Mouse (Mus musculus) layer of hippocampus, adult 18-20 months (tissue): ENCODE data around the gene Hspa5. TPM values are rescaled to one million over a fixed set of nuclear protein-coding genes. Genes with fewer than 3 reads are reported as not detected.
"Not testable (repeated sequence)": the region's sequence is repeated elsewhere in the genome, so short reads cannot be mapped to it uniquely, and the experiment has no call there.

Source experiments
- DNase-seq, 2 experiments: peaks; one replicate each; pipeline ENCODE4 v3.0.0; 2022; ENCODE audit warnings: low spot score in 2 of 2
- long read RNA-seq: library from polyadenylated mRNA; stranded (forward); transcript quantifications from one replicate; pipeline ENCODE4 v2.0.0, GENCODE M21; 2021
- total RNA-seq, 2 experiments: library from RNA; stranded (reverse); gene quantifications; 2 replicates each; pipeline ENCODE4 v1.2.3; 2021

Hspa5 gene
- 100 to 1,000 TPM; 382 to 385 TPM for total RNA-seq
- long read RNA-seq, transcript Hspa5-201 (9 exons, 3,672 nt): major isoform, 427 of 832 reads
- long read RNA-seq, transcript Hspa5-202 (8 exons, 2,613 nt): minor isoform, 376 of 832 reads
- long read RNA-seq, partial matches to known transcripts: 19 of 832 reads
- long read RNA-seq, other reads (novel, unspliced or antisense): 10 of 832 reads

DNA sequence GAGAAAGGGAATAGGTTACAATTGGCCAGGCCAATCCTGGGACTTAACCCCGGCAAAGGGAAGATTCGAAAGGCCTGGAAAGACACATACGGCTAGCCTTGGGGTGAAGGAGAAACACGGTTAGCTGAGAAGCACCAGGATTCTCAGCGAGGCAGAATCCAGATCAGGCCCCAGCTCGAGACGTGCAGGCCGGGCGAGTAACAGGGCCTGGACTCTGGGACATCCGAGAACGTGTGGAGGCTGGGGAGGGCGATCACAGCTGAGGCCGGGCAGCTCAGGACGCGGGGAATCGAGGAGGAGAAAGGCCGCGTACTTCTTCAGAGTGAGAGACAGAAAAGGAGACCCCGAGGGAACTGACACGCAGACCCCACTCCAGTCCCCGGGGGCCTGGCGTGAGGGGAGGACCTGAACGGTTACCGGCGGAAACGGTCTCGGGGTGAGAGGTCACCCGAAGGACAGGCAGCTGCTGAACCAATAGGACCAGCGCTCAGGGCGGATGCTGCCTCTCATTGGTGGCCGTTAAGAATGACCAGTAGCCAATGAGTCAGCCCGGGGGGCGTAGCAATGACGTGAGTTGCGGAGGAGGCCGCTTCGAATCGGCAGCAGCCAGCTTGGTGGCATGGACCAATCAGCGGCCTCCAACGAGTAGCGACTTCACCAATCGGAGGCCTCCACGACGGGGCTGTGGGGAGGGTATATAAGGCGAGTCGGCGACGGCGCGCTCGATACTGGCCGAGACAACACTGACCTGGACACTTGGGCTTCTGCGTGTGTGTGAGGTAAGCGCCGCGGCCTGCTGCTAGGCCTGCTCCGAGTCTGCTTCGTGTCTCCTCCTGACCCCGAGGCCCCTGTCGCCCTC lies at the start of gene Hspa5:
TSS of gene Hspa5 (plus strand) at position 603 of the 859 bp plus-strand sequence.
- peak; percentile 100 for DNase-seq

DNA sequence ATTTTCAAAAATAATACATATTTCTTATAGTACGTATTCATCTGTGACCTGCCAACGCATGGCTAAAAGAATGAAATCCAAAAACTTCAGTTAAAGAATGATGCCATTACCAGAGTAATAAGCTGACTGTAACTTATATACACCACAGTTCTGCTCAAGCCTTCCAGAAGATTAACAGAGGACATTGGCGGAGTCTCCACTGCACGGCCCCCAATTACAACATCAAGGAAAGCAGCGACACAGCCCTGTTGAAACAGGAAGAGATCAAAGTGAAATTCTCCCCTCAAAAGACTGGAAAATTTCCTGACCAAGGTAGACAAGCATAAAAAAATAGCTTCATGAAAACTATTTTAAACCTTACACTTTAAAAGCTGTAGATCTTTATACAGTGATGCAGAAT lies 46.5 kb upstream of the Hspa5 start:
- no peak for DNase-seq

DNA sequence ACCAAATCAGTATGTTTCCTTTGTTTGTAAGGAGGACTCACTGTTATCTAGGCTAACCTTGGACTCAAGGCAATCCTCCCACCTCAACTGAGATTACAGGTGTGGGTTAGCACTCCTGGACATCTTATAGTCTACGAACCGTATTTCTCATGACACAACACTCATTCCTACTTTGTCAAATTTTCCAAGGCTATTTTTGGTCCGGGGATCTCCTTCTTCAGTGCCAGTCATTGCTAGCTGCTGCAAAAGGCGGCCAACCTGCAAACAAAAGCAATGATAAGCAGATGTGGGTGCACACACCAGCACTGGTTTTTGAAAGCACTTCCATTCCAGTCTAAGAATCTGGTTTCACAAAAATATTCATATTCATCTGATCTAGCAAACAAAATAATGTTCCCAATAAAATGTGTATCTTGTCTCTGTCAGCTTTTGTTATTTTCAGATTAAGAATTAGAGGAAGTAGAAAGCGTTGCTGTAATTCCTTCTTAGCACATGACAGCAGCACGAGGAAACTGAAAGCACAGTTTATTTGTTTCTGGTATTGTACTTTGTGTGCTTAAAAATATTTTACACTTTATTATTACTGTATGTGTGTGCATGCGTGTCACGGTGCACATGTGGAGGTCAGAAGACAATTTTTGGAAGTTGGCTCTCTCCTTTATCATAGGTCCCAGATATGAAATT lies 44.6 kb upstream of the Hspa5 start:
- DNase-seq: no peak

DNA sequence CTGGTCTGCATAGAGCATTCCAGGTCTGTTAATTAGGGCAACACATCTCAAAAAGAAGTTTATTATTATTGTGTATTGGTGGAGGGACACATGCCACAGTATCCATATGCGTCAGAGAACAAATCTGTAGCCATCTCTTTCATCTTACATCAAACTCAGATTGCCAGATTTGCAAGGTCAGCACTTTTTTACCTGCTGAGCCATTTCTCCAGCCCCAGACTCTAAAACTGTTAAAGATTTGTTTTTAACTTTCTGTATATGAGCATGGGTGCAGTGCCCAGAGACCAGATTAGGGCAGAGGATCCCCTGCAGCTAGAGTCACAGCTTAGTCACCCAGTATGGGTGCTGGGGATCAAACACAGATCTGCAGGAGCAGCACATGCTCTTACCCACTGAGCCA lies 35.1 kb upstream of the Hspa5 start:
- no peak for DNase-seq

- no peak for DNase-seq
Observed at GRCm38 (mm10) chr2:34737911-34738310, 33.9 kb upstream of the Hspa5 start.

DNA sequence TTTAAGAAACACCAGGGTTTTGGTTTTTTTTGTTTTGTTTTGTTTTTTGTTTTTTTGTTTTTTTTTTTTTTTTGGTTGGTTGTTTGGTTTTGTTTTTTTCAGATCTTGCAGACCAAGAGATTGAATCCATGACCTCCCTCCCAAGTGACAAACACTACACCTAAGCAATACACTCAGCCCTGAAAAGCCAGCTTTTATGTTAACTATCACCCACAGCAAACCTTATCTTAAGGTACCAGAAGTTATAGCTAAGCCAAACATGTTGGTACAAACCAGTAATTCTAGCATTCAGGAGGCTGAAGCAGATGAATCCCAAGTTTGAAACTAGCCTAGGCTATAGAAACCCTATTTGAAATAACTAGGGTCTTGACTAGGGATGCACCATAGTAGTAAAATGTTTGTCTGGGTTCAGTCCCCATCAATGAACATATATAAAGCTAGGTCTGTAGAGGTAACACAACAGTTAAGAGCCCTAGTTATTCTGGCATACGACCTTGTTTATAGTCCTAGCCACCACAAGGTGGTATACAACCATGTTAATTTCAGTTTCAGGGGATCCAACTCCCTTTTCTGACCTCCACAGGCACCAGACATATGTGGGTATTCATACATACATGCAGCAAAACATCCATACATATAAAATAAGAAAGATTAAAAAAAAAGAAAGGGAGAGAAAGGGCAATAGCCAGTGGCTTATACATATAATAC lies 31.9 kb upstream of the Hspa5 start:
- DNase-seq: no peak

GRCm38 (mm10) chr2:34741390-34742159 lies 30.2 kb upstream of the Hspa5 start:
- no peak for DNase-seq

DNA sequence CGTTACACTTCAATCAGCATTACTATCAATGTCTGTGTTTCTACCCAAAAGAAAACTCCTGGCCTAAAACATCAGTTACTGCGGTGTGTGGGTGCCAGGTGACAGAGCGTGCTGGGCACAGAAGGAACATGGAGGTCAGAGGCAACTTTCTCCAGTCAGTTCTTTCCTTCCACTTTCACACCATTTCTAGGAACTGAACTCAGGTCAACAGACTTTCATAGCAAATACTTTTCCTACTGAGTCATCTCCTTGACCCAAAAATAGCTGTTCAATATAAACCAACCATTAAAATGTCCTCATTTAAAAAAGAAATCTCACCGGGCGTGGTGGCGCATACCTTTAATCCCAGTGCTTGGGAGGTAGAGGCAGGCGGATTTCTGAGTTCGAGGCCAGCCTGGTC lies 29.1 kb upstream of the Hspa5 start:
- no peak for DNase-seq

DNA sequence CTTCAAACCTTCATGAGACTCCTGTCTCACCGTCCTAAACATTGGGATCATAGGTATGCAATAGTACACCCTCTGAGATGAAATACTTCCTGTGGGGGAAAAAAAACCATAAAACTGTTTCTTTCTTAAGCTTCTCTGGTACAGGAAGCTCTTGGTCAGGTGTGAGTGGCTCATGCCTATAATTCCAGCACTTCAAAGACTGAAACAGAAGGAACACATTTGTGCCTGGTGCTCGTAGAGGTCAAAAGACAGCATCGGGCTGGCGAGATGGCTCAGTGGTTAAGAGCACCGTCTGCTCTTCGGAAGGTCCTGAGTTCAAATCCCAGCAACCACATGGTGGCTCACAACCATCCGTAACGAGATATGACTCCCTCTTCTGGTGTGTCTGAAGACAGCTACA lies 27.3 kb upstream of the Hspa5 start:
- DNase-seq: no peak

DNA sequence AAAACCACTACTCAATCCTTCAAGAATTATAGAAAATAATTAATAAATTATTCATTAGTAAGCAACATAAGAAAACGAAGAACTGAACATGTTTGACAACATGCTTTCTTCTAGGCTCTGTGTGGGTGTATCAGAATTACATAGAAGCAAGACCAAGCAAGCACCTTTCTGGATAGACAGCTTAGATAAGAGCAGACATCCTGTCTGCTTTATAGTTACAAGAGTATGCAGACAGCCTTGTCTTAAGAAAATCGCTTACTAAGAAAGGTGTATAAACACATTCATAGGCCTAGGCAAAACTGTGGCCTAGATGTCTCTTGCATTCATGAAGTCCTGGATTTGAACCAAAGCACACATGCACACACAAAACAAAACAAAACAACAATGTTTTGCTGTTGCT lies 26.1 kb upstream of the Hspa5 start:
- no peak for DNase-seq

- DNase-seq: no peak
Observed at GRCm38 (mm10) chr2:34748479-34748878, 23.3 kb upstream of the Hspa5 start.

GRCm38 (mm10) chr2:34750245-34750644 lies 21.5 kb upstream of the Hspa5 start:
- DNase-seq: no peak

GRCm38 (mm10) chr2:34753811-34754550 lies 17.8 kb upstream of the Hspa5 start:
- DNase-seq: peak; percentile 80

- no peak for DNase-seq
Observed at GRCm38 (mm10) chr2:34754551-34755358, 17.0 kb upstream of the Hspa5 start, which contains the start of gene Gapvd1. TSS of gene Gapvd1 (minus strand) at chr2:34755232.

DNA sequence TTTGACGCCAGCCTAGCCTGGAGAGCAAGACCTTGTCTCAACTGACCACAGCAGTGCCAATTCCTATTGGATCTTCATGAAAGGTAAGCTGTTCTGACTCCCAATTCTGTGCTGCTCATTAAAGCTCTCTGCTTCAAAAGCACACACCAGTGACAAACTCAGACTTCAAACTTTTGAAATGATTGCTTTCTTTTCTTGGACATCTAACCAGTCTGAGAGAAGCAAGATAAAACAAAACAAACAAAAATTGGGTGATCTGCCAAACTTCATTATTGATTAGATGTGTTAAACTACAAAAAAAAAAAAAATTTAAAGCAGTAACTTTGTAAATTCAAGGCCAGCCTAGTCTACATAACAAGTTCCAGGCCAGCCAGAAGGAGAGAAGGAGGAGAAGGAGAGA lies 14.4 kb upstream of the Hspa5 start:
- DNase-seq: no peak

- not testable (repeated sequence) for DNase-seq
Observed at GRCm38 (mm10) chr2:34761272-34761671, 10.5 kb upstream of the Hspa5 start.

- no peak for DNase-seq
Observed at GRCm38 (mm10) chr2:34762174-34762573, 9.6 kb upstream of the Hspa5 start.

DNA sequence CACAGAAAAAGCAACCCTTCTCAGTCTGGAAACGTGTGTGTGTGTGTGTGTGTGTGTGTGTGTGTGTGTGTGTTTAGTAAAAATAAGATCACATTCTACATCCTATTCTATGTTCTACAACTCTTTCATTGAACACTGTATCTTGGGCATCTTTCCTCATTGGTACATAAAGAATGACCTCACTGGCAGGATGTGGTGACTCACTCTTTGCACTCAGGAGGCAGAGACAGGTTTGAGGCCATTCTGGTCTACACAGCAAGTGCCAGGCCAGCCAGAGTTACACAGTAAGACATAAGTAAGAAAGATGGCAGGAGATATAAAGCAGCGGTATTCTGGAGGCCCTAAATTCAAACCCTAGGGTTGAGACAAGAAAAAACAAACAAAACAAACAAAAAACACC lies 8.9 kb upstream of the Hspa5 start:
- no peak for DNase-seq

GRCm38 (mm10) chr2:34764801-34765200 lies 7.0 kb upstream of the Hspa5 start:
- DNase-seq: no peak
